In genomic region chr17:21369925-21370719, GRCm38 (mm10) we compare ENCODE assay signal across 8 mouse cellular contexts. TPM values are rescaled to one million over a fixed set of nuclear protein-coding genes. Genes with fewer than 3 reads are reported as not detected.
DNase-seq lines count a peak whose midpoint lies in the region; ATAC-seq and TF ChIP-seq lines count a peak whose summit lies in the region.

No protein-coding gene starts in this region.

- H3K36me3 ChIP-seq in heart, embryonic 11.5 days (ENCODE audit: control insufficient read depth, insufficient read depth, low read length) = no peaks in the 10 kb centered on the region
- no peaks in the 10 kb centered on the region for H3K36me3 ChIP-seq in hindbrain, embryonic 15.5 days
- no peaks in the 10 kb centered on the region for H3K36me3 ChIP-seq in neural tube, embryonic 13.5 days

- intact Hi-C loops in gastrocnemius, postnatal 14 days (cut with DNase I; ENCODE audit: low total_unique reads) = no loop called here

- peak overlapping the region; percentile 80 for H3K4me2 ChIP-seq in heart, embryonic 11.5 days
- H3K4me2 ChIP-seq in hindbrain, embryonic 15.5 days = peak overlapping the region; percentile 72
- H3K4me2 ChIP-seq in neural tube, embryonic 13.5 days = peak overlapping the region; percentile 64

- ATAC-seq in heart, embryonic 11.5 days (replicated peaks; ENCODE audit: insufficient number of reproducible peaks, low FRiP score, low TSS enrichment) = no peak
- peak; percentile 75 for ATAC-seq in hindbrain, embryonic 15.5 days (ENCODE audit: low FRiP score, low read depth)
- peak; percentile 32; the same call in 1 of the 2 replicates for ATAC-seq in neural tube, embryonic 13.5 days (ENCODE audit: low read depth)

- H3K4me3 ChIP-seq in heart, embryonic 11.5 days (ENCODE audit: low read depth, low read length) = peak overlapping the region; percentile 49
- H3K4me3 ChIP-seq in hindbrain, embryonic 15.5 days = peak overlapping the region; percentile 43
- peak overlapping the region; percentile 6 for H3K4me3 ChIP-seq in lung, adult 2 months (replicated peaks; ENCODE audit: extremely low read depth, low read depth, low read length)
- H3K4me3 ChIP-seq in neural tube, embryonic 13.5 days = peak overlapping the region; percentile 32

- no peaks in the 10 kb centered on the region for H3K9me3 ChIP-seq in heart, embryonic 11.5 days (replicated peaks; ENCODE audit: control insufficient read depth, low read length)
- no peaks in the 10 kb centered on the region for H3K9me3 ChIP-seq in hindbrain, embryonic 15.5 days
- H3K9me3 ChIP-seq in neural tube, embryonic 13.5 days = no peaks in the 10 kb centered on the region

- H3K9ac ChIP-seq in heart, embryonic 11.5 days (ENCODE audit: low read depth, low read length) = peak overlapping the region; percentile 46; the same call in 1 of the 2 replicates
- peak overlapping the region; percentile 39 for H3K9ac ChIP-seq in hindbrain, embryonic 15.5 days
- H3K9ac ChIP-seq in neural tube, embryonic 13.5 days = peak overlapping the region; percentile 58

- DNase-seq in heart, adult 8-10 months (ENCODE audit: low spot score) = no peak
- DNase-seq in embryo, embryonic 9.5 days (ENCODE audit: extremely low spot score) = peak; percentile 39
- peak; percentile 14 for DNase-seq in lung, adult 2 months
- no peak for DNase-seq in gastrocnemius, postnatal 14 days
- no peak for DNase-seq in urinary bladder, postnatal 25 days (ENCODE audit: low spot score)

- WGBS in heart, embryonic 11.5 days (ENCODE audit: insufficient replicate concordance) = 11% methylated on average over 31 of the region's 31 CpGs
- 9% methylated on average over 31 of the region's 31 CpGs for WGBS in hindbrain, embryonic 15.5 days
- WGBS in lung, adult 2 months = 9% methylated on average over 31 of the region's 31 CpGs
- 13% methylated on average over 31 of the region's 31 CpGs for WGBS in neural tube, embryonic 13.5 days

- no peak overlapping the region for H3K27ac ChIP-seq in heart, embryonic 11.5 days (ENCODE audit: low read depth, low read length)
- H3K27ac ChIP-seq in hindbrain, embryonic 15.5 days (replicated peaks) = no peak overlapping the region
- H3K27ac ChIP-seq in neural tube, embryonic 13.5 days (replicated peaks) = no peak overlapping the region

- no peaks in the 10 kb centered on the region for H3K4me1 ChIP-seq in heart, embryonic 11.5 days (ENCODE audit: control insufficient read depth, insufficient read depth, low read length)
- H3K4me1 ChIP-seq in hindbrain, embryonic 15.5 days (replicated peaks) = no peaks in the 10 kb centered on the region
- H3K4me1 ChIP-seq in lung, adult 2 months (ENCODE audit: control insufficient read depth, insufficient read depth, low read length) = no peaks in the 10 kb centered on the region
- no peaks in the 10 kb centered on the region for H3K4me1 ChIP-seq in neural tube, embryonic 13.5 days (replicated peaks)

- no peak for TF ChIP-seq CTCF in lung, adult 2 months (IDR thresholded peaks at IDR 0.05; ENCODE audit: insufficient read depth, low read length)

- TF ChIP-seq POLR2A in lung, adult 2 months (IDR thresholded peaks at IDR 0.05; ENCODE audit: borderline replicate concordance, extremely low read depth, low read depth, low read length) = no peak

- H3K27me3 ChIP-seq in heart, embryonic 11.5 days (ENCODE audit: control insufficient read depth, insufficient read depth, low read length) = no peaks in the 10 kb centered on the region
- H3K27me3 ChIP-seq in hindbrain, embryonic 15.5 days = no peaks in the 10 kb centered on the region
- no peaks in the 10 kb centered on the region for H3K27me3 ChIP-seq in neural tube, embryonic 13.5 days

RNA-seq across cellular contexts. Expression of gene Zfp677, which starts 13.4 kb away (rescaled TPM):
- polyA plus RNA-seq in heart, embryonic 11.5 days (2014; fragmentation: Nextera tagmentation; extraction: Ambion mirVana) = 1.9 and 2.4 TPM in 2 replicates
- 1 to 10 TPM in 2 of 4 experiments, under 1 TPM in 2; 0.63 to 1.5 (median 1.1) TPM for total RNA-seq in heart, adult 8-10 months (2022)
- 4.7 TPM in 2 replicates for polyA plus RNA-seq in hindbrain, embryonic 15.5 days (2015; fragmentation: Nextera tagmentation; extraction: Ambion mirVana)
- polyA plus RNA-seq in lung, adult 2 months (2012; rRNA removed) = 0.16 and 0.38 TPM in 2 replicates
- 4.3 and 5.6 TPM in 2 replicates for polyA plus RNA-seq in neural tube, embryonic 13.5 days (2015; fragmentation: Nextera tagmentation; extraction: Ambion mirVana)
- under 1 TPM; 0.40 to 0.64 TPM for total RNA-seq in gastrocnemius, postnatal 14 days (2021)

RNA-seq across cellular contexts. Expression of gene Zfp54, which starts 52.9 kb away (rescaled TPM):
- 4.0 TPM in 2 replicates for polyA plus RNA-seq in heart, embryonic 11.5 days (2014; fragmentation: Nextera tagmentation; extraction: Ambion mirVana)
- 1 to 10 TPM in 3 of 4 experiments, under 1 TPM in 1; 0.80 to 1.4 (median 1.3) TPM for total RNA-seq in heart, adult 8-10 months (2022)
- polyA plus RNA-seq in hindbrain, embryonic 15.5 days (2015; fragmentation: Nextera tagmentation; extraction: Ambion mirVana) = 4.4 and 5.7 TPM in 2 replicates
- 0.83 and 1.1 TPM in 2 replicates for polyA plus RNA-seq in lung, adult 2 months (2012; rRNA removed)
- 5.0 and 5.6 TPM in 2 replicates for polyA plus RNA-seq in neural tube, embryonic 13.5 days (2015; fragmentation: Nextera tagmentation; extraction: Ambion mirVana)
- total RNA-seq in gastrocnemius, postnatal 14 days (2021) = 1 to 10 TPM in 1 of 2 experiments, under 1 TPM in 1; 0.66 to 1.1 TPM

RNA-seq across cellular contexts. Expression of gene Vmn1r237, which starts 58.5 kb away (rescaled TPM):
- not detected in 2 replicates for polyA plus RNA-seq in heart, embryonic 11.5 days (2014; fragmentation: Nextera tagmentation; extraction: Ambion mirVana)
- not detected for total RNA-seq in heart, adult 8-10 months (2022)
- polyA plus RNA-seq in hindbrain, embryonic 15.5 days (2015; fragmentation: Nextera tagmentation; extraction: Ambion mirVana) = not detected in 2 replicates
- polyA plus RNA-seq in lung, adult 2 months (2012; rRNA removed) = not detected in 2 replicates
- polyA plus RNA-seq in neural tube, embryonic 13.5 days (2015; fragmentation: Nextera tagmentation; extraction: Ambion mirVana) = not detected in 2 replicates
- not detected for total RNA-seq in gastrocnemius, postnatal 14 days (2021)

Comparison
In these comparisons a context has a peak if more than half of its experiments do, and no peak if none do; other contexts are left out.
1. DNase-seq: peak in embryo, embryonic 9.5 days (single experiment) and lung, adult 2 months (single experiment); none in heart, adult 8-10 months (single experiment), gastrocnemius, postnatal 14 days (single experiment) and urinary bladder, postnatal 25 days (single experiment).
2. Peak in every context shown above with its lines, with median percentiles within 50 percentile points of each other: H3K4me2 ChIP-seq, H3K4me3 ChIP-seq and H3K9ac ChIP-seq.